Mouse (Mus musculus): ENCODE measurements around the gene Ywhaq. TPM values are rescaled to one million over a fixed set of nuclear protein-coding genes. Genes with fewer than 3 reads are reported as not detected.
"Not testable (repeated sequence)": the region's sequence is repeated elsewhere in the genome, so short reads cannot be mapped to it uniquely, and the experiment has no call there.

The Ywhaq gene
- polyA plus RNA-seq, 1 experiment, result 141 TPM

DNA sequence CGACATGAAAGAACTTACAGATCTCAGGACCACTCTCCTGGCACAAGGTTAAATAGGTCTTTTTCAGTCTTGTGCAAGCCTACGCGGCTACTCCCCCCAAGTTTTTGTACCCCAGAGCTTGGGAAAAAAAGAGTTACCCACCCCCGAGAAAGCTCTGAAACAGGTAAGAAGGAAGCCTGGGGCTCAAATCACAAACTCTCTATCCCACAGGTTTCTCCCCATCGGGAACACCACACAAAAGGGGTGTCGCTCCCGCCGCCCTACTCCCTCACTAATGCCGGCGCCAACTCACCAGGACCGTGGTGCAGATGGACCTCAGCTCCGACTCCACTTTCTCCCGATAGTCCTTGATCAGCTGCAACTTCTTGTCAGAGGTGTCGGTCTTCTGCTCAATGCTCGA lies 931 bp downstream of the Ywhaq start:
- peak overlapping the region; percentile 42 for H3K27ac ChIP-seq (ENCODE audit: insufficient read depth, low read depth, low read length)
- peaks cover 17% of the 10 kb centered on the region for H3K4me1 ChIP-seq (ENCODE audit: control insufficient read depth, insufficient read depth, low read length)
- H3K4me3 ChIP-seq (ENCODE audit: insufficient read depth, low read length), result peak overlapping the region; percentile 67
- TF ChIP-seq CTCF (IDR thresholded peaks at IDR 0.05; ENCODE audit: low read depth, low read length) (no peak), POLR2A (IDR thresholded peaks at IDR 0.05; ENCODE audit: borderline replicate concordance, low read depth, low read length) (no peak)

DNA sequence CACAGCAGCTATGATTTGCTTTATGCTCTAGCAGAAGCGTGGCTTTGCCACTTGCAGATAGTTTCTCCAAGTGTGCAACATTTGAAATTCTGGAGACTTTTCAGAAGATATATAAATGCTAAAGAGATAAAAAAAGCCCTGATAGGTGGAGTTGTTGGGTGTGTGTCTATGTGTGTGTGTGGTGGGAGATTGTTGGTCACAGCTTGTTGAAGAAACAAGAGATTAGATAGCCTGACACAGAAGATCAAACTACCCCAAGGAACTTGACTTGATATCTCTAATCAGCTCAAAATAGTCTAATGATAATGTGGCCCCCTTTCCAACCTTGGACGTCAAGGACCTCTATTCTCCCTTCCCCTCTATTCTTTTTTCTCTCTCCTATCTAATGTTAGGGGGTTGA lies 6.8 kb downstream of the Ywhaq start:
- H3K4me1 ChIP-seq (ENCODE audit: control insufficient read depth, insufficient read depth, low read length), result peaks cover 7% of the 10 kb centered on the region
- no peak for TF ChIP-seq POLR2A (IDR thresholded peaks at IDR 0.05; ENCODE audit: borderline replicate concordance, low read depth, low read length)
- TF ChIP-seq CTCF (IDR thresholded peaks at IDR 0.05; ENCODE audit: low read depth, low read length), result no peak
- no peak overlapping the region for H3K27ac ChIP-seq (ENCODE audit: insufficient read depth, low read depth, low read length)
- no peak overlapping the region for H3K4me3 ChIP-seq (ENCODE audit: insufficient read depth, low read length)

DNA sequence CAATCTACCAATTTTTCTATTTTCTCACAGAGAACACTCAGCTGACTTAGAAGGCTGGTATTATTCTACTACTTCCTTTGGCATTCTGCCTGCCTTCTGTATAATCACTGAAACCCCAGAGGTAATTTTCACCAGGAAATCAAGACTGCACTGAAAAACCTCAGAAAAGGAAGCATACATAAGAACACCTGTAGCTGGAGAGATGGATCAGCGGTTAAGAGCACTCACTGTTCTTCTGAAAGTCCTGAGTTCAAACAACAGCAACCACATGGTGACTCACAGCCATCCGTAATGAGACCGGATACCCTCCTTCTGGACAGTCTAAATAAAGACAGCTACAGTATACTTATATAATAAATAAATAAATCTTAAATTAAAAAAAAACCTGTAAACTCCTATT lies 7.8 kb downstream of the Ywhaq start:
- peaks cover 2% of the 10 kb centered on the region for H3K4me1 ChIP-seq (ENCODE audit: control insufficient read depth, insufficient read depth, low read length)
- TF ChIP-seq CTCF (IDR thresholded peaks at IDR 0.05; ENCODE audit: low read depth, low read length), result no peak
- no peak for TF ChIP-seq POLR2A (IDR thresholded peaks at IDR 0.05; ENCODE audit: borderline replicate concordance, low read depth, low read length)
- no peak overlapping the region for H3K27ac ChIP-seq (ENCODE audit: insufficient read depth, low read depth, low read length)
- H3K4me3 ChIP-seq (ENCODE audit: insufficient read depth, low read length), result no peak overlapping the region

DNA sequence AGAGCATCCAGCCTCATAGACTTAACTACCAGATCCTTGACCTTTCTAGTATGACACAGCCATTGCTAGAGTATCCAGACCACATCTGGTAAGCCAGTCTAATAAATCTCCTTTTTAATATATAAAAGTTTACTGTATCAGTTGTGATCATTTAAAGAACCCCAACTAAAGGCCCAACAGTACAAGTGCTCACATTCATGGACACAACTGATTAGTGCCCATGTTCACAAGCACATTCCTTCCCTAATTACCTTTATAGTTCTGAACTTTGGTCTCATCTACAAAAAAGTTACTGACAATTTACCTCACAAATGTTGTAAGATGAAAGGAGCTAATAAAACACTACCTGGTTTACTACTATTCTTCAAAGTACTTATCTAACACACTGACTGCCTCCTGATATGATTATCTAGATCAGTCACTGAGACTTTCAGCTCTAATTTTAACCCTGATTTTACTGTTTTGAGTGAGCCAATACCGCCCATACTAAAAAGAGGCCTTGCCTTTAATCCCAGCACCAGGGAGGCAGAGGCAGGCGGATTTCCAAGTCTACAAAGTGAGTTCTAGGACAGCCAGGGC lies 8.6 kb downstream of the Ywhaq start:
- TF ChIP-seq CTCF (IDR thresholded peaks at IDR 0.05; ENCODE audit: low read depth, low read length) (no peak), POLR2A (IDR thresholded peaks at IDR 0.05; ENCODE audit: borderline replicate concordance, low read depth, low read length) (no peak)
- no peak overlapping the region for H3K4me3 ChIP-seq (ENCODE audit: insufficient read depth, low read length)
- H3K27ac ChIP-seq (ENCODE audit: insufficient read depth, low read depth, low read length), result no peak overlapping the region
- H3K4me1 ChIP-seq (ENCODE audit: control insufficient read depth, insufficient read depth, low read length), result no peaks in the 10 kb centered on the region

DNA sequence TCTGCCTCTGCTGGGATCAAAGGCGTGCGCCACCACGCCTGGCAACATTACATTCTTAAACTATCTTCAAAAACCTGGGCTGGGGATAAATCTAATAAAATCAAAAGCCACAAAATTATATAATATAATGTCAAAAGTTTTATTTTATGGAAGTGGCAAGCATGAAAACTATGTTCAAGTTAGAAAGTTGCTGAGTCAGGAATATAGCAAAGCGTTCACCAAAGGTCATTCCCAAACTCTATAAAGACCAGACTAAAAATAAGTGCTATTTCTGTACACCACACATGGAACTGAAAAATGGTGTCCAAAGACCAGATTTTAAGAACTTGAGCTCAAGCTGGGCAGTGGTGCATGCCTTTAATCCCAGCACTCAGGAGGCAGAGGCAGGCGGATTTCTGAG lies 14.7 kb downstream of the Ywhaq start:
- no peak for TF ChIP-seq POLR2A (IDR thresholded peaks at IDR 0.05; ENCODE audit: borderline replicate concordance, low read depth, low read length)
- TF ChIP-seq CTCF (IDR thresholded peaks at IDR 0.05; ENCODE audit: low read depth, low read length), result no peak
- H3K4me3 ChIP-seq (ENCODE audit: insufficient read depth, low read length), result no peak overlapping the region
- H3K27ac ChIP-seq (ENCODE audit: insufficient read depth, low read depth, low read length), result no peak overlapping the region
- 0 out of 2 replicates have a peak, but pooled peaks cover 2% of the 10 kb centered on the region for H3K4me1 ChIP-seq (ENCODE audit: control insufficient read depth, insufficient read depth, low read length)

DNA sequence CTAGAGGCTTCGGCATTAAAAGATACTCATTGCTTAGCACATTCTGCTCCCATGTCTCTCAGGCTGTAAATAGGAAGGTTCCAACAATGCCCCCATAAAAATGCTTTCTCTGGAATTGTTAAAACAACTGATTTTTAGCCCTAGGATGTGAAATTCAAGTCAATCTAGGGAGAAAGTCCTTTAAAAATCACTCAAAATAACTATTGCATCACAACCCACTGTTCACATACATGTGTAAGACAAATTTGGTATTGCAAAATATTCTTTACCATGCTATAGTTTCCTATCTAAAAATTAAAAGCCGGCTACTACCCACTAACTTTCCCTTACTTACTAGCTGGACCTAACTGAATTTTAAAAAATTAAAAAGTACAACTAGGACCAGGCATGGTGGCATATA lies 31.2 kb downstream of the Ywhaq start:
- Histone ChIP-seq H3K4me3 (ENCODE audit: insufficient read depth, low read length) (no peak overlapping the region), H3K27ac (ENCODE audit: insufficient read depth, low read depth, low read length) (no peak overlapping the region), H3K4me1 (ENCODE audit: control insufficient read depth, insufficient read depth, low read length) (no peaks in the 10 kb centered on the region)
- no peak for TF ChIP-seq POLR2A (IDR thresholded peaks at IDR 0.05; ENCODE audit: borderline replicate concordance, low read depth, low read length)
- TF ChIP-seq CTCF (IDR thresholded peaks at IDR 0.05; ENCODE audit: low read depth, low read length), result no peak

DNA sequence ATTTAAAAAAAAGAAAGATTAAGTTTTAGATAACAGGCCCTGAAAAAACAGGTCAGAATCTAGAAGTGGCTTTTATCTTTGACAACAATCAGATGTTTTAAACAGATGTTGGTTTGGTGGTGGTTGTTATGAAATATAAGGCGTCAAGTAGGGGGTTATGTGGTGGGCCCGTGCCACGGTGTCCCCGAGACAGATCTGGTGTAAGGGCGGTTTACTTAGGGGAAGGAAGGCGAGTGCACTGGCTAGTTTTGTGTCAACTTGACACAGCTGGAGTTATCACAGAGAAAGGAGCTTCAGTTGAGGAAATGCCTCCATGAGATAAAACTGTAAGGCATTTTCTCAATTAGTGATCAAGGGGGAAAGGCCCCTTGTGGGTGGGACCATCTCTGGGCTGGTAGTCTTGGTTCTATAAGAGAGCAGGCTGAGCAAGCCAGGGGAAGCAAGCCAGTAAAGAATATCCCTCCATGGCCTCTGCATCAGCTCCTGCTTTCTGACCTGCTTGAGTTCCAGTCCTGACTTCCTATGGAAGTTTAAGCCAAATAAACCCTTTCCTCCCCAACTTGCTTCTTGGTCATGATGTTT lies 38.6 kb downstream of the Ywhaq start:
- H3K27ac ChIP-seq (ENCODE audit: insufficient read depth, low read depth, low read length); H3K4me1 ChIP-seq (ENCODE audit: control insufficient read depth, insufficient read depth, low read length); H3K4me3 ChIP-seq (ENCODE audit: insufficient read depth, low read length): not testable (repeated sequence)

DNA sequence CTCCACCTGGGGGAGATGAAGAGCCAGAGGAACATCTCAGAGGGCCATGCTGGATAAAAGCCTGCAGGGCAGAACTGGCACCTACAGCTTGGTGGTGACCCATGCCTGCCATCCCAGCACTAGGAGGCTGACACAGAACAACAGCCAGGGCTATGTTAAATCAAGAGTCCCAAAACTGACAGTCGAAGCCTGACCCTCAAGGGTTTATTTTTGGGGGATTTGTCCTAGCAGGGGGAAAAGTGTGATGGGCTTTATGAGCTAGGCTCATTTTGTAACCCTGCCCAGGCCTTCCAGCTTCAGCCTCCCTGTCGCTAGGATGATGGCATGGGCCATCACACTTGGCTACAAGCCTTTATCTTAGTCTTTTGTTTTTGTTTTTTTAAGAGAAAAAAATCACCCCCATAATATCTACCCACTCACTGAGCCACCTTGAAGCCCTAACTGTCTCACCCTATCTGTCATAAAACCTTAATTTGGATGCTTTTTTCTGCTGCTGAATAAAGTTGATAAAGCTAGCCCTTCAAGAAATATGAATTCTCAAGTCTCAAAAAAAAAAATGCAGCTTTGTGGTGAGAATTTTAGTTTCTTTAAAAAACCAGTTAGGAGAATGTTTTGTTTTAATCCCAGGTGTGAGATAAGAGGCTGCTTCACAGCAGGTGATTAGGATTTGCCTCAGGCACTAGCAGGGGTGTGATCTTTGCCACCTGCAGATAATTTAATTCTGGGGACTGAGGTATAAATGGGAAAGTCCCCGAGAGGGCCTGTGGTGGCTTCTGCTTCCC lies 41.9 kb downstream of the Ywhaq start:
- H3K4me3 ChIP-seq (ENCODE audit: insufficient read depth, low read length), result no peak overlapping the region
- no peak for TF ChIP-seq POLR2A (IDR thresholded peaks at IDR 0.05; ENCODE audit: borderline replicate concordance, low read depth, low read length)
- peaks cover 10% of the 10 kb centered on the region; the same call in 1 of the 2 replicates for H3K4me1 ChIP-seq (ENCODE audit: control insufficient read depth, insufficient read depth, low read length)
- no peak overlapping the region for H3K27ac ChIP-seq (ENCODE audit: insufficient read depth, low read depth, low read length)

DNA sequence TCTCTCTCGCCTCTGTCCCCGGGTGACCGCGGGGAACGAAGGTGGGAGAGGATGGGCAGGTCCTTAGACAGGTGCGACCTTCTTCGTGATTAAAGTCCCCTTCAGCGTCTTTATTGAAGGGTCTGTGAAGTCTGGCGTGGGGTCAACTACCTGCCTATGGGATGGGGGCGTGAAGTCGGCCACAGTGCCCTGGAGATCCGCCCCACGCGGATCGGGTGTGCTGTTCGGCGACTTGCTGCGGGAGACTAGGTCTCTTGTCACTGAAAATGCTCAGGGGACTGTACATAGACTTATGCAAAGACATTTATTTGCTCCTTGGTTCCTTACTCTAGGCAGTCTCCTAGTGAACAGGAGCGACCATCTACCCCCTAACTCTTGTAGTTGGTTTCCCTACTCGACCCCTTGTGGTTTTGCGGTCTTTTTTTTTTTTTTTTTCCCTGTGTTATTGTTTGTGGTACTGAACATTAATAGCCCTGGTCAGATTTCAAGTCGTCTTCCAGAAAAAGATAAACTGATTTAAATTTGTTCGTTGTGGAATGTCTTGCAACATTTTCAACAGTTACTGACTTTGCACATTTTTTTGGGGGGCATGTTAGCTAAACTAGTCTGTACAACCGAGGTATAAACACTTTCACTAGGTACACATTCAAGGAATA lies 43.5 kb downstream of the Ywhaq start:
- Histone ChIP-seq H3K4me3 (ENCODE audit: insufficient read depth, low read length) (peak overlapping the region; percentile 75), H3K27ac (ENCODE audit: insufficient read depth, low read depth, low read length) (peak overlapping the region; percentile 87), H3K4me1 (ENCODE audit: control insufficient read depth, insufficient read depth, low read length) (peaks cover 17% of the 10 kb centered on the region)
- TF ChIP-seq CTCF (IDR thresholded peaks at IDR 0.05; ENCODE audit: low read depth, low read length), result no peak
